Mouse (Mus musculus) heart, adult 2 months (tissue): ENCODE data around the gene Ccsap.

Experiments used
- CTCF ChIP-seq: fragments of 200-600 bp; IDR thresholded peaks from 2 replicates; pipeline ENCODE4 v1.8.1; 2022; ENCODE audit warnings: antibody characterized with exemption, mild to moderate bottlenecking, moderate library complexity
- EP300 ChIP-seq: fragments of 200-500 bp; IDR thresholded peaks from 2 replicates; pipeline ENCODE4 v1.6.1; 2011; ENCODE audit warnings: low read depth, low read length, control low read depth; ENCODE audit not compliant: insufficient read depth

DNA sequence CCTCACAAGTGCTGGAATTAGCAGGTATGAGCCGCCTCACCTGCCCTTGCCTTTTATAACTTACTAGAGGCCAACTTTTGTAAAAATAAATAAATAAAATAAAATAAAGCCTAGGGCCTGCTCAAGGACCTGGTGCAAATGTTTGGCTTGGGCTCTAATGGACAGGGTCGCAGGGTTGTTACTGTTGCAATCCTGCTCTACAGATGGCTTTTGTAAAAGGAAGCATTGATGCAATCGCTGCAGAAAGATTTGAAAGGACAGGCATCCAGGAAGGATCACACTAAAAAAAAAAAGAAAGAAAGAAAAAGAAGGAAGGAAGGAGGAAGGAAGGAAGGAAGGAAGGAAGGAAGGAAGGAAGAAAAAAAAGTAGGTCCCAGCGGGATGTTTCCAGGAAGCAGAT lies 377 bp upstream of the Ccsap start:
- TF ChIP-seq EP300: no peak
- TF ChIP-seq CTCF: no peak
